In the genomic region with DNA sequence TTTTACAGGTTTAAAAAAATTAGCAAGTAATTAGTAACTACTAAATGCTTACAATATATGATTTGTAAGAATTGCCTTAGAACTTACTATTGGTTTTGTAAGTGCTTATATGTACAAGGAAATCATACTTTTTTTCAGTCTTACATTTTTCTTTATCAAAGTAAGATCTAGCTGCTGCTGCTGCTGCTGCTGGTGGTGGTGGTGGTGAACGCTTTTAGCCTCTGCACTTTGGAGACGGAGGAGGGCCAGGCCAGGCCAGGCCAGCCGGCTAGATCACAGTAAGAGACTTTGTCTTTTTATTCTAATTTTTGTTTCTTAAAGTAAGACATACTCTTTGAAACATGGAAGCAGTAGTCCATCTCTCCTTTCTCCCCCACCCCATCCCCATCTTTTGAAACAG, we compare ENCODE assay signal across 8 mouse cellular contexts. TPM values are rescaled to one million over a fixed set of nuclear protein-coding genes. Genes with fewer than 3 reads are reported as not detected.
DNase-seq lines count a peak whose midpoint lies in the region; ATAC-seq and TF ChIP-seq lines count a peak whose summit lies in the region.

No protein-coding gene starts in this region.

- H3K4me1 ChIP-seq in kidney, embryonic 16.5 days (ENCODE audit: insufficient read depth, low read length), result peaks cover 14% of the 10 kb centered on the region
- peaks cover 22% of the 10 kb centered on the region for H3K4me1 ChIP-seq in hindbrain, embryonic 15.5 days (replicated peaks)

- H3K27ac ChIP-seq in kidney, embryonic 16.5 days (ENCODE audit: low read length), result no peak overlapping the region
- H3K27ac ChIP-seq in hindbrain, embryonic 15.5 days (replicated peaks), result no peak overlapping the region

- H3K36me3 ChIP-seq in kidney, embryonic 16.5 days (ENCODE audit: insufficient read depth, low read length), result no peaks in the 10 kb centered on the region
- H3K36me3 ChIP-seq in hindbrain, embryonic 15.5 days, result no peaks in the 10 kb centered on the region
- H3K36me3 ChIP-seq in myocyte (ENCODE audit: control insufficient read depth, insufficient read depth), result peaks cover 5% of the 10 kb centered on the region

- H3K27me3 ChIP-seq in kidney, embryonic 16.5 days (ENCODE audit: insufficient read depth, low read length), result no peaks in the 10 kb centered on the region
- H3K27me3 ChIP-seq in hindbrain, embryonic 15.5 days, result no peaks in the 10 kb centered on the region
- no peaks in the 10 kb centered on the region for H3K27me3 ChIP-seq in myocyte (ENCODE audit: control insufficient read depth, insufficient read depth, insufficient read length)

- peaks cover 63% of the 10 kb centered on the region for H3K79me2 ChIP-seq in myocyte (ENCODE audit: control insufficient read depth, insufficient read depth)

- peak overlapping the region; percentile 34; the same call in 1 of the 2 replicates for H3K4me2 ChIP-seq in kidney, embryonic 16.5 days (replicated peaks; ENCODE audit: low read depth, low read length)
- peak overlapping the region; percentile 79 for H3K4me2 ChIP-seq in hindbrain, embryonic 15.5 days
- peak overlapping the region; percentile 75 for H3K4me2 ChIP-seq in myocyte (ENCODE audit: low read depth)

- no peak overlapping the region for H3K4me3 ChIP-seq in kidney, embryonic 16.5 days (ENCODE audit: low read length)
- no peak overlapping the region for H3K4me3 ChIP-seq in hindbrain, embryonic 15.5 days
- H3K4me3 ChIP-seq in myocyte, result peak overlapping the region; percentile 93

- H3K9me3 ChIP-seq in kidney, embryonic 16.5 days (ENCODE audit: low read length), result no peaks in the 10 kb centered on the region
- H3K9me3 ChIP-seq in hindbrain, embryonic 15.5 days, result no peaks in the 10 kb centered on the region

- no peak for TF ChIP-seq POLR2A in myocyte (IDR thresholded peaks at IDR 0.05; ENCODE audit: insufficient read length, low read depth)

- no peak overlapping the region for H3K9ac ChIP-seq in kidney, embryonic 16.5 days (replicated peaks; ENCODE audit: low read length)
- H3K9ac ChIP-seq in hindbrain, embryonic 15.5 days, result no peak overlapping the region

- WGBS in kidney, embryonic 16.5 days, result 44% methylated on average over 3 of the region's 3 CpGs
- WGBS in hindbrain, embryonic 15.5 days, result 52% methylated on average over 3 of the region's 3 CpGs

- DNase-seq in kidney, postnatal 14 days, result no peak
- peak; percentile 4 for DNase-seq in c-Kit-positive CD71-positive TER-119-negative erythroid progenitor cells, embryonic 14.5 days (ENCODE audit: low read depth)
- no peak for DNase-seq in spleen, postnatal 36 days (ENCODE audit: low spot score in 2 of 2)
- no peak for DNase-seq in spleen, adult 18-20 months

- ATAC-seq in kidney, embryonic 16.5 days (ENCODE audit: low FRiP score, low TSS enrichment), result no peak
- ATAC-seq in hindbrain, embryonic 15.5 days (ENCODE audit: low FRiP score, low read depth), result no peak
- ATAC-seq in megakaryocyte progenitor cell, adult 5-6 weeks (replicated peaks; ENCODE audit: poor library complexity), result no peak

- no peak overlapping the region for H3ac ChIP-seq in myocyte (ENCODE audit: control insufficient read depth, insufficient read length)

TF ChIP-seq in myocyte, 11 proteins besides CTCF, POLR2A, EP300 and RAD21:
- TF ChIP-seq MYOG (IDR thresholded peaks at IDR 0.05; ENCODE audit: control insufficient read depth in 1 of 3, insufficient read depth in 1 of 3, insufficient read length in 2 of 3, low read depth in 2 of 3), result no peak
- TF ChIP-seq TCF3 (IDR thresholded peaks at IDR 0.05; ENCODE audit: insufficient read length, low read depth), result no peak
- TF ChIP-seq REST (IDR thresholded peaks at IDR 0.05; ENCODE audit: insufficient read depth, insufficient read length), result no peak
- no peak for TF ChIP-seq MYOD1 (IDR thresholded peaks at IDR 0.05; ENCODE audit: control insufficient read depth in 1 of 3, insufficient read length in 2 of 3, low read depth in 2 of 3)
- no peak for TF ChIP-seq POLR2AphosphoS2 (IDR thresholded peaks at IDR 0.05; ENCODE audit: insufficient read length, low read depth)

RNA-seq across cellular contexts. Expression of gene Cab39, which starts 2.0 kb away (rescaled TPM):
- 26.2 and 26.9 TPM in 2 replicates for polyA plus RNA-seq in kidney, embryonic 16.5 days (2015; fragmentation: Nextera tagmentation; extraction: Ambion mirVana)
- polyA plus RNA-seq in hindbrain, embryonic 15.5 days (2015; fragmentation: Nextera tagmentation; extraction: Ambion mirVana), result 46.4 and 50.0 TPM in 2 replicates
- 29.0 TPM for polyA plus RNA-seq in myocyte (2012; fragmentation: generic; extraction: Trizol)
- 83.1 and 84.9 TPM in 2 replicates for total RNA-seq in megakaryocyte progenitor cell, adult 5-6 weeks (2015)
- total RNA-seq in megakaryocyte progenitor cell, adult 5-6 weeks (2017), result 122 and 126 TPM in 2 replicates

RNA-seq across cellular contexts. Expression of gene A630001G21Rik, which starts 16.8 kb away (rescaled TPM):
- polyA plus RNA-seq in kidney, embryonic 16.5 days (2015; fragmentation: Nextera tagmentation; extraction: Ambion mirVana), result 0.68 and 1.3 TPM in 2 replicates
- 0.61 and 0.79 TPM in 2 replicates for polyA plus RNA-seq in hindbrain, embryonic 15.5 days (2015; fragmentation: Nextera tagmentation; extraction: Ambion mirVana)
- polyA plus RNA-seq in myocyte (2012; fragmentation: generic; extraction: Trizol), result 0.02 TPM
- 81.4 and 86.3 TPM in 2 replicates for total RNA-seq in megakaryocyte progenitor cell, adult 5-6 weeks (2015)
- total RNA-seq in megakaryocyte progenitor cell, adult 5-6 weeks (2017), result 57.5 and 65.8 TPM in 2 replicates
